Mouse (Mus musculus): Measurements from ENCODE around the gene Kctd11. TPM values are rescaled to one million over a fixed set of nuclear protein-coding genes. Genes with fewer than 3 reads are reported as not detected.
A peak's percentile ranks its signal among the peaks of the same experiment; 100 is the strongest.

The Kctd11 gene
- polyA plus RNA-seq, 1 experiment from 2014 or later: 3.3 TPM

DNA sequence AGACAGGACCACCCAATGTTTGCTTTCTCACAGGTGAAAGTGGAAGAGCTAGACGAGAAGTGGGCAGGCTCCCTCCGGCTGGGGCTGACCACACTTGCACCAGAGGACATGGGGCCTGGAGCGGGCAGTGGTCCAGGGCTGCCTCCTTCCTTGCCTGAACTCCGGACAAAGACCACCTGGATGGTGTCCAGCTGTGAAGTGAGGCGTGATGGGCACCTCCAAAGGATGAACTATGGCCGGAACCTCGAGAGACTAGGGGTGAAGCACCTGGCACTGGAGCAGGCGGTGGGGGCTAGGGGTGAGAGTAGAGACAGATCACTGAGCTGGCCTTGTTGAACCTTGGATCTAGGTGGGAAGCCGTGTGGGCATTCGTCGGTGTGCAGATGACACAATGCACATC, 27.4 kb upstream of the Kctd11 start:
- H3K9ac ChIP-seq (ENCODE audit: low read depth, low read length): no peak overlapping the region
- no peaks in the 10 kb centered on the region for H3K27me3 ChIP-seq (ENCODE audit: control insufficient read depth, insufficient read depth, low read length)
- WGBS (ENCODE audit: insufficient replicate concordance): 94% methylated on average over 11 of the region's 11 CpGs
- peaks cover 6% of the 10 kb centered on the region; the same call in 1 of the 2 replicates for H3K4me1 ChIP-seq (ENCODE audit: control insufficient read depth, insufficient read depth, low read length)
- H3K27ac ChIP-seq (ENCODE audit: low read depth, low read length): no peak overlapping the region
- H3K4me3 ChIP-seq (ENCODE audit: low read depth, low read length): no peak overlapping the region
- peaks cover 66% of the 10 kb centered on the region for H3K36me3 ChIP-seq (ENCODE audit: control insufficient read depth, insufficient read depth, low read length)
- no peak for ATAC-seq (replicated peaks; ENCODE audit: insufficient number of reproducible peaks, low FRiP score, low TSS enrichment)
- H3K4me2 ChIP-seq: no peak overlapping the region
- no peaks in the 10 kb centered on the region for H3K9me3 ChIP-seq (replicated peaks; ENCODE audit: control insufficient read depth, low read length)

GRCm38 (mm10) chr11:69904311-69904710, 23.1 kb upstream of the Kctd11 start:
- no peak overlapping the region for H3K4me2 ChIP-seq
- peaks cover 14% of the 10 kb centered on the region for H3K4me1 ChIP-seq (ENCODE audit: control insufficient read depth, insufficient read depth, low read length)
- ATAC-seq (replicated peaks; ENCODE audit: insufficient number of reproducible peaks, low FRiP score, low TSS enrichment): no peak
- H3K27me3 ChIP-seq (ENCODE audit: control insufficient read depth, insufficient read depth, low read length): no peaks in the 10 kb centered on the region
- H3K36me3 ChIP-seq (ENCODE audit: control insufficient read depth, insufficient read depth, low read length): peaks cover 36% of the 10 kb centered on the region
- H3K9ac ChIP-seq (ENCODE audit: low read depth, low read length): no peak overlapping the region
- H3K9me3 ChIP-seq (replicated peaks; ENCODE audit: control insufficient read depth, low read length): no peaks in the 10 kb centered on the region
- no peak overlapping the region for H3K27ac ChIP-seq (ENCODE audit: low read depth, low read length)
- no peak overlapping the region for H3K4me3 ChIP-seq (ENCODE audit: low read depth, low read length)
- WGBS (ENCODE audit: insufficient replicate concordance): 96% methylated on average over 9 of the region's 9 CpGs

DNA sequence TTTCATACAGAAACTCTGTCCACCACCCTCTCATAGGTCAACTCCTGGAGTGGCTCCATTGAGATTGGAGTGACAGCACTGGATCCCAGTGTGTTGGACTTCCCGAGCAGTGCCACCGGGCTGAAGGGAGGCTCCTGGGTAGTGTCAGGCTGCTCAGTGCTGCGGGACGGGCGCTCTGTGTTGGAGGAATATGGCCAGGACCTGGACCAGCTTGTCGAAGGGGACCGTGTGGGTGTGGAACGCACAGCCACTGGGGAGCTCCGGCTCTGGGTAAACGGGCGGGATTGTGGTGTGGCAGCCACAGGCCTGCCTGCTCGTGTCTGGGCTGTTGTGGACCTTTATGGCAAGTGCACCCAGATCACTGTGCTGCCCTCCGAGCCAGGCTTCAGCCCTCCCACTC, 21.8 kb upstream of the Kctd11 start:
- 87% methylated on average over 13 of the region's 13 CpGs for WGBS (ENCODE audit: insufficient replicate concordance)
- no peaks in the 10 kb centered on the region for H3K27me3 ChIP-seq (ENCODE audit: control insufficient read depth, insufficient read depth, low read length)
- H3K4me1 ChIP-seq (ENCODE audit: control insufficient read depth, insufficient read depth, low read length): peaks cover 27% of the 10 kb centered on the region
- H3K27ac ChIP-seq (ENCODE audit: low read depth, low read length): no peak overlapping the region
- H3K36me3 ChIP-seq (ENCODE audit: control insufficient read depth, insufficient read depth, low read length): peaks cover 26% of the 10 kb centered on the region
- peak overlapping the region; percentile 93 for H3K4me2 ChIP-seq
- no peak for ATAC-seq (replicated peaks; ENCODE audit: insufficient number of reproducible peaks, low FRiP score, low TSS enrichment)
- H3K4me3 ChIP-seq (ENCODE audit: low read depth, low read length): peak overlapping the region; percentile 96
- H3K9ac ChIP-seq (ENCODE audit: low read depth, low read length): peak overlapping the region; percentile 88
- no peaks in the 10 kb centered on the region for H3K9me3 ChIP-seq (replicated peaks; ENCODE audit: control insufficient read depth, low read length)

DNA sequence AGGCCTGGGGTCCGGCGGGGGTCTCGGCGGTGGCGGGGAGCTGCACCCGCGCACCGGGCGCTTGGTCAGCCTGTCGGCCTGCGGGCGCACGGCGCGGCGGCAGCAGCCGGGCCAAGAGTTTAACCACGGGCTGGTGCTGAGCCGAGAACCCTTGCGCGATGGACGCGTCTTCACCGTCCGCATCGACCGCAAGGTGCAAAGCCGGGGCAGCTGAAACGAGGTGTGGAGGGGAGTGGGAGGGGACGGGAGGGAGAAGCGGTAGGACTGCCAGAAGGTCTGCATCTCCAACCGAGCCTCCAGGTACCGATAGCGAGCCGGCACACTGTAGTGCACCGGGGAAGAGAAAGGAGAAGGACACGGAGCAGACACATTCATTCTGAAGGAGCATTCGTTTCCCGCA, 20.8 kb upstream of the Kctd11 start:
- ATAC-seq (replicated peaks; ENCODE audit: insufficient number of reproducible peaks, low FRiP score, low TSS enrichment): no peak
- Histone ChIP-seq H3K4me1 (ENCODE audit: control insufficient read depth, insufficient read depth, low read length) (peaks cover 27% of the 10 kb centered on the region), H3K27ac (ENCODE audit: low read depth, low read length) (peak overlapping the region; percentile 99), H3K9ac (ENCODE audit: low read depth, low read length) (peak overlapping the region; percentile 88), H3K27me3 (ENCODE audit: control insufficient read depth, insufficient read depth, low read length) (no peaks in the 10 kb centered on the region), H3K4me2 (peak overlapping the region; percentile 93), H3K4me3 (ENCODE audit: low read depth, low read length) (peak overlapping the region; percentile 96), H3K9me3 (replicated peaks; ENCODE audit: control insufficient read depth, low read length) (no peaks in the 10 kb centered on the region), H3K36me3 (ENCODE audit: control insufficient read depth, insufficient read depth, low read length) (peaks cover 17% of the 10 kb centered on the region)
- WGBS (ENCODE audit: insufficient replicate concordance): under 1% methylated on average over 39 of the region's 39 CpGs

GRCm38 (mm10) chr11:69901406-69901846, 20.2 kb upstream of the Kctd11 start:
- under 1% methylated on average over 42 of the region's 42 CpGs for WGBS (ENCODE audit: insufficient replicate concordance)
- Histone ChIP-seq H3K27ac (ENCODE audit: low read depth, low read length) (peak overlapping the region; percentile 99), H3K4me2 (peak overlapping the region; percentile 93), H3K36me3 (ENCODE audit: control insufficient read depth, insufficient read depth, low read length) (peaks cover 17% of the 10 kb centered on the region), H3K9ac (ENCODE audit: low read depth, low read length) (peak overlapping the region; percentile 88), H3K4me3 (ENCODE audit: low read depth, low read length) (peak overlapping the region; percentile 96), H3K27me3 (ENCODE audit: control insufficient read depth, insufficient read depth, low read length) (no peaks in the 10 kb centered on the region), H3K9me3 (replicated peaks; ENCODE audit: control insufficient read depth, low read length) (no peaks in the 10 kb centered on the region), H3K4me1 (ENCODE audit: control insufficient read depth, insufficient read depth, low read length) (peaks cover 27% of the 10 kb centered on the region)
- ATAC-seq (replicated peaks; ENCODE audit: insufficient number of reproducible peaks, low FRiP score, low TSS enrichment): peak; percentile 67

- Histone ChIP-seq H3K27me3 (ENCODE audit: control insufficient read depth, insufficient read depth, low read length) (no peaks in the 10 kb centered on the region), H3K4me1 (ENCODE audit: control insufficient read depth, insufficient read depth, low read length) (peaks cover 27% of the 10 kb centered on the region), H3K27ac (ENCODE audit: low read depth, low read length) (peak within 1 kb of the TSS; percentile 99), H3K9me3 (replicated peaks; ENCODE audit: control insufficient read depth, low read length) (no peaks in the 10 kb centered on the region), H3K9ac (ENCODE audit: low read depth, low read length) (peak within 1 kb of the TSS; percentile 88), H3K4me2 (peak within 1 kb of the TSS; percentile 93), H3K36me3 (ENCODE audit: control insufficient read depth, insufficient read depth, low read length) (peaks cover 13% of the 10 kb centered on the region), H3K4me3 (ENCODE audit: low read depth, low read length) (peak within 1 kb of the TSS; percentile 96)
- peak; percentile 94 for ATAC-seq (replicated peaks; ENCODE audit: insufficient number of reproducible peaks, low FRiP score, low TSS enrichment)
- under 1% methylated on average over 38 of the region's 38 CpGs for WGBS (ENCODE audit: insufficient replicate concordance)
Measured at GRCm38 (mm10) chr11:69900471-69901405, 19.5 kb upstream of the Kctd11 start, which contains the start of the genes 2810408A11Rik and Neurl4. Gene 2810408A11Rik, minus strand, starts transcription at chr11:69900987. Gene Neurl4, plus strand, starts transcription at chr11:69901072.

DNA sequence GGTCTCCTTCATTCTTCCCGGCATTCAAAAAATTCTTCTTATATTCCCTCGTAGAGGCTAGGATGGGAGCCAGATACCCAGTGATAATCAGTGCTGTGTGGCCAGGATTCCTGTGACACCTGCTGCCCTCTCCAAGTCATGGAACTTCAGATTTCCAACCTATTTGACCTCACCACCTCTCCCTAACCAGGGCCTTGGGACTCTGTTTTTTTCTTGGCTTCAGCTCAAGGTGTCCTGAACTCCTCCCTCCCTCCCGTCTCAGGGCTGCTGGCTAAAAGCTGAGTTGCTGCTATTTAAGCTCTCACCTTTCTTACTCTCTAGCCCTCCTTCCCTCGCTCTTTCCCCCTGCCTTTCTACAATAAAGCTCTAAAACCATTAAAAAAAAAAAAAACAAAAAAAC, 18.7 kb upstream of the Kctd11 start:
- 26% methylated on average over 4 of the region's 4 CpGs for WGBS (ENCODE audit: insufficient replicate concordance)
- Histone ChIP-seq H3K36me3 (ENCODE audit: control insufficient read depth, insufficient read depth, low read length) (peaks cover 10% of the 10 kb centered on the region), H3K27me3 (ENCODE audit: control insufficient read depth, insufficient read depth, low read length) (no peaks in the 10 kb centered on the region), H3K27ac (ENCODE audit: low read depth, low read length) (no peak overlapping the region), H3K4me1 (ENCODE audit: control insufficient read depth, insufficient read depth, low read length) (peaks cover 27% of the 10 kb centered on the region), H3K4me2 (peak overlapping the region; percentile 93), H3K9me3 (replicated peaks; ENCODE audit: control insufficient read depth, low read length) (no peaks in the 10 kb centered on the region), H3K4me3 (ENCODE audit: low read depth, low read length) (peak overlapping the region; percentile 96; the same call in 1 of the 2 replicates), H3K9ac (ENCODE audit: low read depth, low read length) (peak overlapping the region; percentile 88)
- no peak for ATAC-seq (replicated peaks; ENCODE audit: insufficient number of reproducible peaks, low FRiP score, low TSS enrichment)

- H3K36me3 ChIP-seq (ENCODE audit: control insufficient read depth, insufficient read depth, low read length): no peaks in the 10 kb centered on the region
- 68% methylated on average over 4 of the region's 4 CpGs for WGBS (ENCODE audit: insufficient replicate concordance)
- no peaks in the 10 kb centered on the region for H3K9me3 ChIP-seq (replicated peaks; ENCODE audit: control insufficient read depth, low read length)
- H3K9ac ChIP-seq (ENCODE audit: low read depth, low read length): no peak within 1 kb of the TSS
- H3K4me1 ChIP-seq (ENCODE audit: control insufficient read depth, insufficient read depth, low read length): peaks cover 31% of the 10 kb centered on the region
- H3K27me3 ChIP-seq (ENCODE audit: control insufficient read depth, insufficient read depth, low read length): no peaks in the 10 kb centered on the region
- ATAC-seq (replicated peaks; ENCODE audit: insufficient number of reproducible peaks, low FRiP score, low TSS enrichment): no peak
- no peak within 1 kb of the TSS for H3K4me2 ChIP-seq
- no peak within 1 kb of the TSS for H3K4me3 ChIP-seq (ENCODE audit: low read depth, low read length)
- 0 out of 2 replicates have a peak within 1 kb of the TSS, but pooled peaks have one; percentile 2 for H3K27ac ChIP-seq (ENCODE audit: low read depth, low read length)
Measured at GRCm38 (mm10) chr11:69895291-69895690, 14.1 kb upstream of the Kctd11 start, which contains the start of gene Acap1. Gene Acap1, minus strand, starts transcription at chr11:69895539.
